Mouse (Mus musculus) mouse trophoblast stem cell (cell line): Measurements from ENCODE around the gene Rbbp8nl.

ENCODE experiments used
- in situ Hi-C, 2 experiments: fragments of 300-500 bp; cut with MseI, MboI; formaldehyde crosslinking; loops; 2 replicates in 1 of 2; 3 replicates in 1 of 2; pipeline ENCODE4 v1.15.1; 2025

Gene Rbbp8nl

GRCm38 (mm10) chr2:180257963-180258865 is 31.5 kb downstream of the Rbbp8nl start:
- in situ Hi-C loops: loop anchor here in 1 of 2 experiments (5.0 kb wide), 1 partner anchor 36 kb away; no protein-coding TSS in a partner anchor

GRCm38 (mm10) chr2:180257001-180257521 is 32.6 kb downstream of the Rbbp8nl start, which contains the start of gene Rps21:
Gene Rps21, plus strand, starts transcription at chr2:180257377.
- in situ Hi-C loops: loop anchor here in 1 of 2 experiments (5.0 kb wide), 1 partner anchor 35 kb away; no protein-coding TSS in a partner anchor

- in situ Hi-C loops: loop anchor here in 1 of 2 experiments (5.0 kb wide), 1 partner anchor 34 kb away; no protein-coding TSS in a partner anchor
Measured at GRCm38 (mm10) chr2:180256296-180257000, 33.2 kb downstream of the Rbbp8nl start.

GRCm38 (mm10) chr2:180255701-180256100 is 34.0 kb downstream of the Rbbp8nl start:
- in situ Hi-C loops: loop anchor here in 1 of 2 experiments (5.0 kb wide), 1 partner anchor 33 kb away; no protein-coding TSS in a partner anchor

- in situ Hi-C loops: loop anchor here in 1 of 2 experiments (5.0 kb wide), 1 partner anchor 32 kb away; no protein-coding TSS in a partner anchor
Measured at GRCm38 (mm10) chr2:180254436-180255209, 35.1 kb downstream of the Rbbp8nl start.

GRCm38 (mm10) chr2:180251838-180252237 is 37.8 kb downstream of the Rbbp8nl start:
- in situ Hi-C loops: no loop called here

- in situ Hi-C loops: no loop called here
Measured at GRCm38 (mm10) chr2:180250930-180251611, 38.6 kb downstream of the Rbbp8nl start.

GRCm38 (mm10) chr2:180248947-180249660 is 40.6 kb downstream of the Rbbp8nl start:
- in situ Hi-C loops: no loop called here

GRCm38 (mm10) chr2:180247916-180248315 is 41.8 kb downstream of the Rbbp8nl start:
- in situ Hi-C loops: no loop called here

GRCm38 (mm10) chr2:180243108-180243507 is 46.6 kb downstream of the Rbbp8nl start:
- in situ Hi-C loops: no loop called here

GRCm38 (mm10) chr2:180238591-180238990 is 51.1 kb downstream of the Rbbp8nl start:
- in situ Hi-C loops: no loop called here

GRCm38 (mm10) chr2:180237601-180238345 is 51.9 kb downstream of the Rbbp8nl start:
- in situ Hi-C loops: no loop called here

GRCm38 (mm10) chr2:180236930-180237329 is 52.7 kb downstream of the Rbbp8nl start:
- in situ Hi-C loops: no loop called here

GRCm38 (mm10) chr2:180236500-180236899 is 53.2 kb downstream of the Rbbp8nl start:
- in situ Hi-C loops: no loop called here

GRCm38 (mm10) chr2:180235788-180236187 is 53.9 kb downstream of the Rbbp8nl start:
- in situ Hi-C loops: no loop called here

- in situ Hi-C loops: no loop called here
Measured at GRCm38 (mm10) chr2:180234980-180235379, 54.7 kb downstream of the Rbbp8nl start.

- in situ Hi-C loops: no loop called here
Measured at GRCm38 (mm10) chr2:180234353-180234752, 55.3 kb downstream of the Rbbp8nl start.

GRCm38 (mm10) chr2:180233101-180233904 is 56.4 kb downstream of the Rbbp8nl start:
- in situ Hi-C loops: no loop called here
